13 mouse cellular contexts compared by ENCODE assay signal in genomic region chr6:72671129-72671528, GRCm38 (mm10). TPM values are rescaled to one million over a fixed set of nuclear protein-coding genes. Genes with fewer than 3 reads are reported as not detected.
DNase-seq lines count a peak whose midpoint lies in the region; ATAC-seq and TF ChIP-seq lines count a peak whose summit lies in the region.
"Had no signal": no experiment of that assay in that cellular context is flagged by ENCODE, and none has a peak within 500 bp of the region (broad histone marks: within the 10 kb centered on the region; RNA-seq: fewer than 3 reads in every experiment).

No protein-coding gene starts in this region.

- no peaks in the 10 kb centered on the region for H3K9me3 ChIP-seq in heart, embryonic 12.5 days (replicated peaks)
- H3K9me3 ChIP-seq: embryonic facial prominence, embryonic 12.5 days; forebrain, embryonic 13.5 days; limb, embryonic 12.5 days had no signal

- no peaks in the 10 kb centered on the region for H3K27me3 ChIP-seq in heart, adult 2 months (ENCODE audit: control insufficient read depth, insufficient read depth, low read length)
- 0 out of 2 replicates have a peak, but pooled peaks cover 3% of the 10 kb centered on the region for H3K27me3 ChIP-seq in heart, embryonic 12.5 days (replicated peaks)
- H3K27me3 ChIP-seq: embryonic facial prominence, embryonic 12.5 days; forebrain, embryonic 13.5 days; limb, embryonic 12.5 days had no signal

- H3K4me1 ChIP-seq in heart, adult 2 months (ENCODE audit: control insufficient read depth, insufficient read depth, low read length): peaks cover 15% of the 10 kb centered on the region
- peaks cover 32% of the 10 kb centered on the region for H3K4me1 ChIP-seq in heart, embryonic 12.5 days (replicated peaks)

- intact Hi-C loops in heart, adult 2 months (cut with DNase I): loop anchor here (2.0 to 5.0 kb wide), 2 partner anchors 76 to 118 kb away; partner anchors contain the start of gene Tcf7l1

- H3K4me2 ChIP-seq in heart, embryonic 12.5 days: peak overlapping the region; percentile 48
- H3K4me2 ChIP-seq: embryonic facial prominence, embryonic 12.5 days; forebrain, embryonic 13.5 days; limb, embryonic 12.5 days had no signal

- H3K4me3 ChIP-seq in layer of hippocampus, adult 2 months: no peak overlapping the region
- H3K4me3 ChIP-seq in heart, adult 2 months: no peak overlapping the region
- no peak overlapping the region for H3K4me3 ChIP-seq in heart, embryonic 12.5 days
- H3K4me3 ChIP-seq: embryonic facial prominence, embryonic 12.5 days; forebrain, embryonic 13.5 days; limb, embryonic 12.5 days had no signal

- DNase-seq in layer of hippocampus, adult 2 months (ENCODE audit: low spot score in 2 of 2): no peak
- DNase-seq in layer of hippocampus, postnatal 36 days: no peak
- DNase-seq in heart, adult 2 months: peak; percentile 48 to 52
- peak; percentile 62 for DNase-seq in kidney, postnatal 10 days
- no peak for DNase-seq in embryo, embryonic 10 days (ENCODE audit: low spot score)
- DNase-seq in cerebellum, adult 8-10 months: no peak
- DNase-seq: cerebellum, postnatal 10 days; right cerebral cortex, postnatal 25 days had no signal

- H3K27ac ChIP-seq in layer of hippocampus, adult 2 months: no peak overlapping the region
- peak overlapping the region; percentile 8 for H3K27ac ChIP-seq in heart, adult 2 months
- H3K27ac ChIP-seq in heart, embryonic 12.5 days (ENCODE audit: poor library complexity, severe bottlenecking): peak overlapping the region; percentile 67
- H3K27ac ChIP-seq: embryonic facial prominence, embryonic 12.5 days; forebrain, embryonic 13.5 days; limb, embryonic 12.5 days had no signal

- peak; percentile 9; the same call in 1 of the 2 replicates for TF ChIP-seq CTCF in layer of hippocampus, adult 2 months (conservative IDR thresholded peaks at IDR 0.05)
- TF ChIP-seq CTCF in heart, adult 2 months (IDR thresholded peaks at IDR 0.05): peak; percentile 65

- H3K36me3 ChIP-seq in heart, adult 2 months (ENCODE audit: control insufficient read depth, insufficient read depth, low read length): no peaks in the 10 kb centered on the region
- H3K36me3 ChIP-seq in heart, embryonic 12.5 days: no peaks in the 10 kb centered on the region
- H3K36me3 ChIP-seq: embryonic facial prominence, embryonic 12.5 days; limb, embryonic 12.5 days had no signal

- no peak; the same call in 1 of the 2 replicates for TF ChIP-seq POLR2A in heart, adult 2 months (IDR thresholded peaks at IDR 0.05; ENCODE audit: insufficient read depth, low read depth, low read length)

- no peak for TF ChIP-seq EP300 in heart, adult 2 months (IDR thresholded peaks at IDR 0.05; ENCODE audit: insufficient read depth, low read depth, low read length)

- peak; percentile 75 for ATAC-seq in heart, embryonic 12.5 days (ENCODE audit: insufficient number of reproducible peaks, low FRiP score)
- ATAC-seq: forebrain, embryonic 13.5 days; inflammation-experienced regulatory T-cells, adult 6 months had no signal

- H3K9ac ChIP-seq in heart, adult 2 months (ENCODE audit: low read depth, low read length): no peak overlapping the region
- no peak overlapping the region for H3K9ac ChIP-seq in heart, embryonic 12.5 days
- H3K9ac ChIP-seq: embryonic facial prominence, embryonic 12.5 days; forebrain, embryonic 13.5 days; limb, embryonic 12.5 days had no signal

- H3K79me2 ChIP-seq in heart, adult 2 months (replicated peaks; ENCODE audit: control insufficient read depth, insufficient read depth, low read length): no peaks in the 10 kb centered on the region

- WGBS in heart, adult 2 months: 7% methylated on average over 8 of the region's 8 CpGs
- WGBS in heart, embryonic 12.5 days: 12% methylated on average over 8 of the region's 8 CpGs

RNA-seq across cellular contexts. Expression of gene Tgoln1, which starts 54.3 kb away (rescaled TPM):
- total RNA-seq in layer of hippocampus, adult 2 months (2021): 10 to 100 TPM; 87.9 to 88.2 TPM
- 10 to 100 TPM; 88.8 to 91.6 TPM for total RNA-seq in layer of hippocampus, postnatal 36 days (2021)
- total RNA-seq in heart, adult 2 months (2021): 10 to 100 TPM; 60.1 to 68.0 TPM
- polyA plus RNA-seq in heart, adult 2 months (2012; rRNA removed): 29.0 and 55.7 TPM in 2 replicates
- polyA plus RNA-seq in heart, embryonic 12.5 days (2016; fragmentation: Nextera tagmentation; extraction: Ambion mirVana): 27.5 and 27.9 TPM in 2 replicates

Comparison
In these comparisons a context has a peak if more than half of its experiments do, and no peak if none do; other contexts are left out.
1. DNase-seq: peak in heart, adult 2 months (2 of 2) and kidney, postnatal 10 days (single experiment); none in layer of hippocampus, adult 2 months (0 of 2), layer of hippocampus, postnatal 36 days (0 of 2), embryo, embryonic 10 days (single experiment) and cerebellum, adult 8-10 months (single experiment).